Mouse (Mus musculus): ENCODE measurements around the gene Saysd1. TPM values are rescaled to one million over a fixed set of nuclear protein-coding genes. Genes with fewer than 3 reads are reported as not detected.

Saysd1 gene
- polyA plus RNA-seq, 1 experiment, result 220 TPM

GRCm38 (mm10) chr14:20127406-20128087 is 10.8 kb downstream of the Saysd1 start:
- TF ChIP-seq CTCF (IDR thresholded peaks at IDR 0.05; ENCODE audit: control insufficient read depth, insufficient read depth, insufficient replicate concordance, low read depth, low read length) (no peak), POLR2A (IDR thresholded peaks at IDR 0.05; ENCODE audit: control insufficient read depth, low read depth, low read length) (peak; percentile 19; the same call in 1 of the 2 replicates)
- H3K4me3 ChIP-seq (ENCODE audit: control insufficient read depth, low read depth, low read length), result peak overlapping the region; percentile 44
- peaks cover 13% of the 10 kb centered on the region for H3K4me1 ChIP-seq (ENCODE audit: control insufficient read depth, insufficient read depth, low read length)
- H3K27me3 ChIP-seq (ENCODE audit: control insufficient read depth, insufficient read depth, low read length), result no peaks in the 10 kb centered on the region
- no peaks in the 10 kb centered on the region for H3K36me3 ChIP-seq (ENCODE audit: control insufficient read depth, insufficient read depth, low read length)
- no peak overlapping the region for H3K27ac ChIP-seq (ENCODE audit: control insufficient read depth, insufficient read depth, low read depth, low read length)

- Histone ChIP-seq H3K4me1 (ENCODE audit: control insufficient read depth, insufficient read depth, low read length) (peaks cover 10% of the 10 kb centered on the region), H3K36me3 (ENCODE audit: control insufficient read depth, insufficient read depth, low read length) (no peaks in the 10 kb centered on the region), H3K4me3 (ENCODE audit: control insufficient read depth, low read depth, low read length) (peak overlapping the region; percentile 61), H3K27ac (ENCODE audit: control insufficient read depth, insufficient read depth, low read depth, low read length) (no peak overlapping the region), H3K27me3 (ENCODE audit: control insufficient read depth, insufficient read depth, low read length) (no peaks in the 10 kb centered on the region)
- no peak for TF ChIP-seq POLR2A (IDR thresholded peaks at IDR 0.05; ENCODE audit: control insufficient read depth, low read depth, low read length)
These were observed 17.5 kb downstream of the Saysd1 start for GRCm38 (mm10) chr14:20120868-20121267.

GRCm38 (mm10) chr14:20120012-20120411 is 18.3 kb downstream of the Saysd1 start:
- Histone ChIP-seq H3K4me1 (ENCODE audit: control insufficient read depth, insufficient read depth, low read length) (peaks cover 12% of the 10 kb centered on the region), H3K36me3 (ENCODE audit: control insufficient read depth, insufficient read depth, low read length) (no peaks in the 10 kb centered on the region), H3K27me3 (ENCODE audit: control insufficient read depth, insufficient read depth, low read length) (no peaks in the 10 kb centered on the region), H3K4me3 (ENCODE audit: control insufficient read depth, low read depth, low read length) (peak overlapping the region; percentile 61), H3K27ac (ENCODE audit: control insufficient read depth, insufficient read depth, low read depth, low read length) (no peak overlapping the region)
- peak; percentile 25; the same call in 1 of the 2 replicates for TF ChIP-seq POLR2A (IDR thresholded peaks at IDR 0.05; ENCODE audit: control insufficient read depth, low read depth, low read length)
- no peak for TF ChIP-seq CTCF (IDR thresholded peaks at IDR 0.05; ENCODE audit: control insufficient read depth, insufficient read depth, insufficient replicate concordance, low read depth, low read length)

GRCm38 (mm10) chr14:20116149-20116605 is 22.2 kb downstream of the Saysd1 start:
- H3K4me3 ChIP-seq (ENCODE audit: control insufficient read depth, low read depth, low read length), result no peak overlapping the region
- no peak for TF ChIP-seq CTCF (IDR thresholded peaks at IDR 0.05; ENCODE audit: control insufficient read depth, insufficient read depth, insufficient replicate concordance, low read depth, low read length)
- no peak for TF ChIP-seq POLR2A (IDR thresholded peaks at IDR 0.05; ENCODE audit: control insufficient read depth, low read depth, low read length)
- H3K36me3 ChIP-seq (ENCODE audit: control insufficient read depth, insufficient read depth, low read length), result no peaks in the 10 kb centered on the region
- no peaks in the 10 kb centered on the region for H3K27me3 ChIP-seq (ENCODE audit: control insufficient read depth, insufficient read depth, low read length)
- H3K4me1 ChIP-seq (ENCODE audit: control insufficient read depth, insufficient read depth, low read length), result peaks cover 19% of the 10 kb centered on the region
- H3K27ac ChIP-seq (ENCODE audit: control insufficient read depth, insufficient read depth, low read depth, low read length), result no peak overlapping the region

GRCm38 (mm10) chr14:20114951-20115350 is 23.4 kb downstream of the Saysd1 start:
- Histone ChIP-seq H3K4me3 (ENCODE audit: control insufficient read depth, low read depth, low read length) (no peak overlapping the region), H3K36me3 (ENCODE audit: control insufficient read depth, insufficient read depth, low read length) (no peaks in the 10 kb centered on the region), H3K27me3 (ENCODE audit: control insufficient read depth, insufficient read depth, low read length) (no peaks in the 10 kb centered on the region), H3K27ac (ENCODE audit: control insufficient read depth, insufficient read depth, low read depth, low read length) (no peak overlapping the region; the same call in 1 of the 2 replicates), H3K4me1 (ENCODE audit: control insufficient read depth, insufficient read depth, low read length) (peaks cover 15% of the 10 kb centered on the region)
- TF ChIP-seq CTCF (IDR thresholded peaks at IDR 0.05; ENCODE audit: control insufficient read depth, insufficient read depth, insufficient replicate concordance, low read depth, low read length) (no peak), POLR2A (IDR thresholded peaks at IDR 0.05; ENCODE audit: control insufficient read depth, low read depth, low read length) (no peak)

- Histone ChIP-seq H3K4me1 (ENCODE audit: control insufficient read depth, insufficient read depth, low read length) (peaks cover 15% of the 10 kb centered on the region), H3K36me3 (ENCODE audit: control insufficient read depth, insufficient read depth, low read length) (no peaks in the 10 kb centered on the region), H3K27ac (ENCODE audit: control insufficient read depth, insufficient read depth, low read depth, low read length) (no peak overlapping the region; the same call in 1 of the 2 replicates), H3K27me3 (ENCODE audit: control insufficient read depth, insufficient read depth, low read length) (no peaks in the 10 kb centered on the region), H3K4me3 (ENCODE audit: control insufficient read depth, low read depth, low read length) (no peak overlapping the region)
- peak; percentile 76; the same call in 1 of the 2 replicates for TF ChIP-seq CTCF (IDR thresholded peaks at IDR 0.05; ENCODE audit: control insufficient read depth, insufficient read depth, insufficient replicate concordance, low read depth, low read length)
- no peak for TF ChIP-seq POLR2A (IDR thresholded peaks at IDR 0.05; ENCODE audit: control insufficient read depth, low read depth, low read length)
These were observed 24.4 kb downstream of the Saysd1 start for GRCm38 (mm10) chr14:20113964-20114363.

GRCm38 (mm10) chr14:20113189-20113961 is 25.0 kb downstream of the Saysd1 start:
- Histone ChIP-seq H3K27ac (ENCODE audit: control insufficient read depth, insufficient read depth, low read depth, low read length) (no peak overlapping the region), H3K4me3 (ENCODE audit: control insufficient read depth, low read depth, low read length) (no peak overlapping the region), H3K27me3 (ENCODE audit: control insufficient read depth, insufficient read depth, low read length) (no peaks in the 10 kb centered on the region), H3K36me3 (ENCODE audit: control insufficient read depth, insufficient read depth, low read length) (no peaks in the 10 kb centered on the region), H3K4me1 (ENCODE audit: control insufficient read depth, insufficient read depth, low read length) (peaks cover 15% of the 10 kb centered on the region)
- TF ChIP-seq POLR2A (IDR thresholded peaks at IDR 0.05; ENCODE audit: control insufficient read depth, low read depth, low read length) (no peak), CTCF (IDR thresholded peaks at IDR 0.05; ENCODE audit: control insufficient read depth, insufficient read depth, insufficient replicate concordance, low read depth, low read length) (no peak)

Data from testis, adult 2 months (tissue).